Mouse (Mus musculus) lung, embryonic 14.5 days (tissue): Measurements from ENCODE around the gene Slc4a4. TPM values are rescaled to one million over a fixed set of nuclear protein-coding genes. Genes with fewer than 3 reads are reported as not detected.

Source experiments
- ATAC-seq: fragments of 200-750 bp; cut with Nextera tagmentation; 2 replicates; pipeline ENCODE4 v1.8.0; 2017; ENCODE audit warnings: mild to moderate bottlenecking, moderate TSS enrichment, moderate library complexity; ENCODE audit not compliant: insufficient read depth
- DNase-seq: peaks from one replicate; pipeline ENCODE4 v3.0.0-alpha.2; 2015
- H3K27ac ChIP-seq: fragments of 300-500 bp; sonication (generic); 2 replicates; pipeline ENCODE4 v1.5.1; 2014; ENCODE audit warnings: low read depth, mild to moderate bottlenecking, moderate library complexity
- H3K27me3 ChIP-seq: fragments of 300-500 bp; sonication (generic); 2 replicates; pipeline ENCODE4 v1.6.1; 2014; ENCODE audit warnings: low read length, control low read depth; ENCODE audit not compliant: insufficient read depth
- H3K36me3 ChIP-seq: fragments of 300-500 bp; sonication (generic); 2 replicates; pipeline ENCODE4 v1.6.1; 2014; ENCODE audit warnings: control low read depth; ENCODE audit not compliant: insufficient read depth
- H3K4me1 ChIP-seq: fragments of 300-500 bp; sonication (generic); 2 replicates; pipeline ENCODE4 v1.6.1; 2014; ENCODE audit warnings: antibody characterized with exemption, control low read depth; ENCODE audit not compliant: insufficient read depth
- H3K4me2 ChIP-seq: fragments of 300-500 bp; sonication (generic); 2 replicates; pipeline ENCODE4 v1.6.1; 2014; ENCODE audit warnings: mild to moderate bottlenecking
- H3K4me3 ChIP-seq: fragments of 300-500 bp; sonication (generic); 2 replicates; pipeline ENCODE4 v1.5.1; 2014; ENCODE audit warnings: low read depth, low read length
- H3K9ac ChIP-seq: fragments of 300-500 bp; sonication (generic); 2 replicates; pipeline ENCODE4 v1.6.1; 2014
- H3K9me3 ChIP-seq: fragments of 300-500 bp; sonication (generic); 2 replicates; pipeline ENCODE4 v1.6.1; 2016; ENCODE audit warnings: low read depth, low read length, control low read depth
- CTCF ChIP-seq: IDR thresholded peaks from 2 replicates; pipeline ENCODE4 v1.5.1; 2016; ENCODE audit warnings: antibody characterized with exemption, low read depth
- WGBS: fragments of 180-500 bp; shearing (Covaris S2); extraction: QIAGEN DNeasy Blood & Tissue Kit; methylation state at CpG from one replicate; pipeline ENCODE4 v1.1.7; 2014; 5-methylcytosine and 5-hydroxymethylcytosine counted together
- polyA plus RNA-seq: library from polyadenylated mRNA; unstranded; fragments of >200 nt; fragmentation: Nextera tagmentation; extraction: Ambion mirVana; gene quantifications from 2 replicates; pipeline ENCODE4 v1.2.1, GENCODE M21; 2014

The Slc4a4 gene
- polyA plus RNA-seq, 1 experiment from 2014 or later = 5.2 TPM

GRCm38 (mm10) chr5:88916501-88916971 is 29.9 kb downstream of the Slc4a4 start:
- peak; percentile 38 for ATAC-seq
- H3K4me3 ChIP-seq = no peak overlapping the region
- no peak overlapping the region for H3K27ac ChIP-seq

GRCm38 (mm10) chr5:88917221-88917620 is 30.6 kb downstream of the Slc4a4 start:
- H3K4me1 ChIP-seq = no peaks in the 10 kb centered on the region
- 82% methylated on average over 3 of the region's 3 CpGs for WGBS
- no peak overlapping the region for H3K4me2 ChIP-seq
- DNase-seq (no peak), ATAC-seq (no peak)
- no peaks in the 10 kb centered on the region for H3K36me3 ChIP-seq
- H3K27ac ChIP-seq = no peak overlapping the region
- H3K9ac ChIP-seq = no peak overlapping the region
- H3K27me3 ChIP-seq = no peaks in the 10 kb centered on the region
- TF ChIP-seq CTCF = no peak
- H3K4me3 ChIP-seq = no peak overlapping the region
- no peaks in the 10 kb centered on the region for H3K9me3 ChIP-seq

More at GRCm38 (mm10) chr5:88916501-88916971, 29.9 kb downstream of the Slc4a4 start:
- no peaks in the 10 kb centered on the region for H3K36me3 ChIP-seq
- no peak overlapping the region for H3K9ac ChIP-seq
- H3K4me2 ChIP-seq = no peak overlapping the region
- no peak for TF ChIP-seq CTCF
- WGBS = 65% methylated on average over 9 of the region's 9 CpGs
- H3K9me3 ChIP-seq = no peaks in the 10 kb centered on the region
- H3K4me1 ChIP-seq = no peaks in the 10 kb centered on the region
- no peaks in the 10 kb centered on the region for H3K27me3 ChIP-seq
- peak; percentile 15 for DNase-seq

- 70% methylated on average over 10 of the region's 10 CpGs for WGBS
- ATAC-seq = no peak
- TF ChIP-seq CTCF = no peak
- Histone ChIP-seq H3K27ac (no peak overlapping the region), H3K27me3 (no peaks in the 10 kb centered on the region), H3K4me3 (no peak overlapping the region), H3K9me3 (no peaks in the 10 kb centered on the region), H3K4me2 (no peak overlapping the region), H3K9ac (no peak overlapping the region), H3K36me3 (no peaks in the 10 kb centered on the region), H3K4me1 (no peaks in the 10 kb centered on the region)
- no peak for DNase-seq
Observed at GRCm38 (mm10) chr5:88917630-88918029, 31.0 kb downstream of the Slc4a4 start.

- DNase-seq (peak; percentile 42), ATAC-seq (no peak; the same call in 1 of the 2 replicates)
- Histone ChIP-seq H3K36me3 (no peaks in the 10 kb centered on the region), H3K9ac (no peak overlapping the region), H3K4me2 (no peak overlapping the region), H3K9me3 (no peaks in the 10 kb centered on the region), H3K4me3 (no peak overlapping the region), H3K4me1 (no peaks in the 10 kb centered on the region), H3K27ac (no peak overlapping the region), H3K27me3 (no peaks in the 10 kb centered on the region)
- TF ChIP-seq CTCF = no peak
- 60% methylated on average over 9 of the region's 9 CpGs for WGBS
Observed at GRCm38 (mm10) chr5:88918538-88918937, 31.9 kb downstream of the Slc4a4 start.

- H3K9ac ChIP-seq = no peak overlapping the region
- WGBS = 84% methylated on average over 5 of the region's 5 CpGs
- H3K4me1 ChIP-seq = peaks cover 17% of the 10 kb centered on the region
- no peaks in the 10 kb centered on the region for H3K27me3 ChIP-seq
- H3K36me3 ChIP-seq = no peaks in the 10 kb centered on the region
- H3K4me2 ChIP-seq = no peak overlapping the region
- no peak for DNase-seq
- no peak overlapping the region for H3K27ac ChIP-seq
- ATAC-seq = no peak
- no peak for TF ChIP-seq CTCF
- H3K9me3 ChIP-seq = no peaks in the 10 kb centered on the region
- H3K4me3 ChIP-seq = no peak overlapping the region
Observed at GRCm38 (mm10) chr5:88925576-88925975, 39.0 kb downstream of the Slc4a4 start.

- ATAC-seq = no peak
- Histone ChIP-seq H3K36me3 (no peaks in the 10 kb centered on the region), H3K9ac (no peak overlapping the region), H3K27me3 (no peaks in the 10 kb centered on the region), H3K27ac (no peak overlapping the region), H3K4me2 (0 out of 2 replicates have a peak overlapping the region, but pooled peaks have one; percentile 4), H3K4me1 (peaks cover 26% of the 10 kb centered on the region), H3K9me3 (no peaks in the 10 kb centered on the region), H3K4me3 (no peak overlapping the region)
- TF ChIP-seq CTCF = peak; percentile 83
- DNase-seq = peak; percentile 83
- 30% methylated on average over 13 of the region's 13 CpGs for WGBS
Observed at GRCm38 (mm10) chr5:88928201-88928916, 41.7 kb downstream of the Slc4a4 start.

DNA sequence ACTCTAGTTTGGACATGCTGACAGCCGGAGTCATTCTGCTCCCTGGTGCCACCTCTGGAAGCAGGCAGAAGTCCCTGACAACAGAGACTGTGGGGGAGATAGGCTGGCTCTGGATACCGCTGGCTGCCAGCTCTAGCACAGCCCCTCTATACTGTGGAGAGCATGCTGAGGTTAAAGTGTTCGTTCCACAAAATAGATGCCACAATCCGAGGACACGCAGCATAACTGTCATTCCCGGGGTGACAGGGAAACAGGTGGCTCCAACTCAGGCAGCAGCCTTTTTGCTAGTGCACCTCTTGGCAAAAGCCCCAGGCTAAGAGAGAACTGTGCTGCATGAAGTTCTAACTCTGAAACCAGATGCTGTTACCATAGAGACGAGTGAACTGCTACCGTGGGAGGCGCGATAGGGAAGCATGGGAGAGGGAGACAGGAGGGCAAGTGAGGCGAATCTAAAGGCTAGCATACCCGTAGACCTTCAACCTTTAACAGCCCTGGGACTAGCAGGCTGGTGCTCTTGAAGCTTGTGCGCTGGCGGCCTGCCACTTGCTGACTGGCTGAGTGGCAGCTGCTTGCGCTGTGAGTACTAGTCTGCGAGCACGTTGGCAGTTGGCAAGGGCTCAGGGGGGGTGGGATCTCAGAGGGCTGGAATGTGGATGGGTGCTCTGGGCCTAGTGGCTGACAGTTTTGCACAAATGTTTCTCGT is 42.9 kb downstream of the Slc4a4 start:
- WGBS = 22% methylated on average over 18 of the region's 18 CpGs
- peaks cover 31% of the 10 kb centered on the region for H3K4me1 ChIP-seq
- no peaks in the 10 kb centered on the region for H3K27me3 ChIP-seq
- DNase-seq (peak; percentile 84), ATAC-seq (peak; percentile 88)
- no peaks in the 10 kb centered on the region for H3K36me3 ChIP-seq
- no peaks in the 10 kb centered on the region for H3K9me3 ChIP-seq
- H3K27ac ChIP-seq = peak overlapping the region; percentile 25; the same call in 1 of the 2 replicates
- H3K4me2 ChIP-seq = peak overlapping the region; percentile 52
- no peak overlapping the region for H3K4me3 ChIP-seq
- H3K9ac ChIP-seq = no peak overlapping the region; the same call in 1 of the 2 replicates
- peak; percentile 37 for TF ChIP-seq CTCF
